15 mouse cellular contexts compared by ENCODE assay signal in the genomic region with DNA sequence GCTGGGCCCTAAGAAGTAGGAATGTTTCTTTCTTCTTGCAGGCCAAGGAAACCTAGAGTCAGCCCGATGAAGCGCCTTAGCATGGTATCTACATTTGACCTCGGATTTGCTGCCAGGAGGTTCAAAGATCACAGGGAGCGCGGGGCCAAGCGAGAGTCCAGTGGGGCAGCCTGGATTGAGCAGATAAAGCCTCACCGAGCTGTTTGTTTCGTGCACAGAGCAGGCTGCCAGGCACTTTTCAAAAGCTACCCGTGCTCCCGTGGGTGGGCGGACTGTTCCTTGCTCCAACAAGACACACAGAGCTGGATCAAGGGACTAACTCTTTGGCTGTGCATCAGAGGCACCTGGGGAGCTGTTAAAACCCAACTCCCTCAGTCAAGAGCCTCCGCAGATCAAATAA. TPM values are rescaled to one million over a fixed set of nuclear protein-coding genes. Genes with fewer than 3 reads are reported as not detected.
A peak's percentile ranks its signal among the peaks of the same experiment; 100 is the strongest.
DNase-seq lines count a peak whose midpoint lies in the region; ATAC-seq and TF ChIP-seq lines count a peak whose summit lies in the region.
"Had no signal": no experiment of that assay in that cellular context is flagged by ENCODE, and none has a peak within 500 bp of the region (broad histone marks: within the 10 kb centered on the region; RNA-seq: fewer than 3 reads in every experiment).

No protein-coding gene starts in this region.

- H3K36me3 ChIP-seq in lung, embryonic 16.5 days (ENCODE audit: control insufficient read depth, insufficient read depth, low read length), result no peaks in the 10 kb centered on the region
- no peaks in the 10 kb centered on the region for H3K36me3 ChIP-seq in limb, embryonic 15.5 days
- no peaks in the 10 kb centered on the region for H3K36me3 ChIP-seq in midbrain, embryonic 15.5 days (replicated peaks)
- H3K36me3 ChIP-seq: hindbrain, embryonic 10.5 days had no signal

- peak overlapping the region; percentile 80 for H3K4me2 ChIP-seq in lung, embryonic 16.5 days (ENCODE audit: low read depth, low read length)
- no peak overlapping the region for H3K4me2 ChIP-seq in limb, embryonic 15.5 days
- H3K4me2 ChIP-seq in midbrain, embryonic 15.5 days, result no peak overlapping the region
- H3K4me2 ChIP-seq: midbrain, embryonic 11.5 days had no signal

- H3K27ac ChIP-seq in gastrocnemius, adult 2 months, result peak overlapping the region; percentile 93
- H3K27ac ChIP-seq in lung, embryonic 16.5 days (ENCODE audit: low read length), result no peak overlapping the region
- H3K27ac ChIP-seq in limb, embryonic 15.5 days, result peak overlapping the region; percentile 11; the same call in 1 of the 2 replicates
- no peak overlapping the region for H3K27ac ChIP-seq in midbrain, embryonic 15.5 days
- H3K27ac ChIP-seq: hindbrain, embryonic 10.5 days had no signal

- peaks cover 46% of the 10 kb centered on the region for H3K4me1 ChIP-seq in lung, embryonic 16.5 days (replicated peaks; ENCODE audit: control insufficient read depth, insufficient read depth, low read length)
- peaks cover 64% of the 10 kb centered on the region for H3K4me1 ChIP-seq in limb, embryonic 15.5 days
- peaks cover 22% of the 10 kb centered on the region for H3K4me1 ChIP-seq in midbrain, embryonic 15.5 days

- DNase-seq in gastrocnemius, adult 2 months, result no peak
- DNase-seq in gastrocnemius, postnatal 10 days, result no peak
- DNase-seq in lung, postnatal 25 days (ENCODE audit: low spot score), result no peak
- DNase-seq in yolk sac, embryonic 10.5 days (ENCODE audit: low spot score), result peak; percentile 84
- DNase-seq: cerebellum, adult 18-20 months; embryo, embryonic 11 days; forebrain, postnatal 0 days; right cerebral cortex, postnatal 25 days; thymus, adult 18-20 months had no signal

- peak overlapping the region; percentile 37; the same call in 1 of the 2 replicates for H3K9ac ChIP-seq in lung, embryonic 16.5 days (ENCODE audit: low read length)
- H3K9ac ChIP-seq in limb, embryonic 15.5 days, result no peak overlapping the region
- no peak overlapping the region for H3K9ac ChIP-seq in midbrain, embryonic 15.5 days
- H3K9ac ChIP-seq: forebrain, postnatal 0 days had no signal

- H3K4me3 ChIP-seq in gastrocnemius, adult 2 months, result peak overlapping the region; percentile 82
- peak overlapping the region; percentile 66 for H3K4me3 ChIP-seq in lung, embryonic 16.5 days (ENCODE audit: low read length)
- H3K4me3 ChIP-seq in limb, embryonic 15.5 days, result no peak overlapping the region
- H3K4me3 ChIP-seq in midbrain, embryonic 15.5 days, result no peak overlapping the region
- H3K4me3 ChIP-seq: hindbrain, embryonic 10.5 days had no signal

- ATAC-seq in lung, embryonic 16.5 days (ENCODE audit: low read depth), result no peak
- ATAC-seq in limb, embryonic 15.5 days (ENCODE audit: insufficient number of reproducible peaks, low FRiP score, low TSS enrichment, low read depth), result no peak
- ATAC-seq in midbrain, embryonic 15.5 days (replicated peaks), result no peak
- no peak for ATAC-seq in CD4-positive, CD25-positive, alpha-beta regulatory T cell, adult 4 months
- ATAC-seq: forebrain, postnatal 0 days had no signal

- H3K27me3 ChIP-seq in lung, embryonic 16.5 days (ENCODE audit: control insufficient read depth, insufficient read depth, low read depth, low read length), result no peaks in the 10 kb centered on the region
- peaks cover 3% of the 10 kb centered on the region; the same call in 1 of the 2 replicates for H3K27me3 ChIP-seq in limb, embryonic 15.5 days
- no peaks in the 10 kb centered on the region for H3K27me3 ChIP-seq in midbrain, embryonic 15.5 days (replicated peaks)

- WGBS in lung, embryonic 16.5 days, result 35% methylated on average over 12 of the region's 12 CpGs
- 62% methylated on average over 12 of the region's 12 CpGs for WGBS in limb, embryonic 15.5 days
- WGBS in midbrain, embryonic 15.5 days, result 42% methylated on average over 12 of the region's 12 CpGs

- H3K9me3 ChIP-seq in lung, embryonic 16.5 days (ENCODE audit: control insufficient read depth, low read length), result no peaks in the 10 kb centered on the region
- no peaks in the 10 kb centered on the region for H3K9me3 ChIP-seq in limb, embryonic 15.5 days
- H3K9me3 ChIP-seq in midbrain, embryonic 15.5 days, result no peaks in the 10 kb centered on the region
- H3K9me3 ChIP-seq: hindbrain, embryonic 10.5 days had no signal

- no peak for TF ChIP-seq CTCF in gastrocnemius, adult 2 months (IDR thresholded peaks at IDR 0.05)

- intact Hi-C loops in gastrocnemius, adult 2 months (cut with DNase I), result no loop called here

RNA-seq across cellular contexts. Expression of gene Eln, which starts 3.1 kb away (rescaled TPM):
- total RNA-seq in gastrocnemius, adult 2 months (2021), result 10 to 100 TPM; 17.6 to 31.6 TPM
- 100 to 1,000 TPM; 199 to 219 TPM for total RNA-seq in gastrocnemius, postnatal 10 days (2021)
- 570 and 624 TPM in 2 replicates for polyA plus RNA-seq in lung, embryonic 16.5 days (2015; fragmentation: Nextera tagmentation; extraction: Ambion mirVana)
- polyA plus RNA-seq in limb, embryonic 15.5 days (2015; fragmentation: Nextera tagmentation; extraction: Ambion mirVana), result 178 and 206 TPM in 2 replicates
- 8.7 and 9.3 TPM in 2 replicates for polyA plus RNA-seq in midbrain, embryonic 15.5 days (2015; fragmentation: Nextera tagmentation; extraction: Ambion mirVana)
- polyA plus RNA-seq in CD4-positive, CD25-positive, alpha-beta regulatory T cell, adult 4 months (2017; shearing (Covaris generic)), result not detected

RNA-seq across cellular contexts. Expression of gene Limk1, which starts 55.6 kb away (rescaled TPM):
- total RNA-seq in gastrocnemius, adult 2 months (2021), result 1 to 10 TPM; 1.5 to 2.2 TPM
- total RNA-seq in gastrocnemius, postnatal 10 days (2021), result 10 to 100 TPM in 1 of 2 experiments, 1 to 10 TPM in 1; 8.4 to 11.4 TPM
- 8.3 and 9.1 TPM in 2 replicates for polyA plus RNA-seq in lung, embryonic 16.5 days (2015; fragmentation: Nextera tagmentation; extraction: Ambion mirVana)
- polyA plus RNA-seq in limb, embryonic 15.5 days (2015; fragmentation: Nextera tagmentation; extraction: Ambion mirVana), result 4.7 and 7.0 TPM in 2 replicates
- 21.6 and 25.1 TPM in 2 replicates for polyA plus RNA-seq in midbrain, embryonic 15.5 days (2015; fragmentation: Nextera tagmentation; extraction: Ambion mirVana)
- 1 to 10 TPM; 3.8 to 6.9 TPM for polyA plus RNA-seq in CD4-positive, CD25-positive, alpha-beta regulatory T cell, adult 4 months (2017; shearing (Covaris generic))

Comparison
In these comparisons a context has a peak if more than half of its experiments do, and no peak if none do; other contexts are left out.
1. H3K27ac ChIP-seq: peak in gastrocnemius, adult 2 months (single experiment) and limb, embryonic 15.5 days (single experiment); none in lung, embryonic 16.5 days (single experiment) and midbrain, embryonic 15.5 days (single experiment).
2. H3K4me3 ChIP-seq: peak in gastrocnemius, adult 2 months (single experiment) and lung, embryonic 16.5 days (single experiment); none in limb, embryonic 15.5 days (single experiment) and midbrain, embryonic 15.5 days (single experiment).
3. RNA of gene Eln, which starts 3.1 kb away (polyA plus RNA-seq): 570 to 624 TPM in lung, embryonic 16.5 days and 178 to 206 TPM in limb, embryonic 15.5 days; 8.7 to 9.3 TPM in midbrain, embryonic 15.5 days and not detected in CD4-positive, CD25-positive, alpha-beta regulatory T cell, adult 4 months; every median in the first group is over 10 times any median in the second.